Mouse (Mus musculus) lung, embryonic 16.5 days (tissue): ENCODE results near the gene Trpv4. TPM values are rescaled to one million over a fixed set of nuclear protein-coding genes. Genes with fewer than 3 reads are reported as not detected.

Source experiments
- ATAC-seq: fragments of 200-750 bp; cut with Nextera tagmentation; 2 replicates; pipeline ENCODE4 v1.8.0; 2017; ENCODE audit warnings: low read depth, mild to moderate bottlenecking, moderate library complexity
- H3K27ac ChIP-seq: fragments of 300-500 bp; sonication (generic); 2 replicates; pipeline ENCODE4 v1.5.1; 2014; ENCODE audit warnings: mild to moderate bottlenecking, control low read depth, low read length
- H3K27me3 ChIP-seq: fragments of 300-500 bp; sonication (generic); 2 replicates; pipeline ENCODE4 v1.6.1; 2014; ENCODE audit warnings: low read depth, low read length, mixed read lengths; ENCODE audit not compliant: control insufficient read depth, insufficient read depth
- H3K36me3 ChIP-seq: fragments of 300-500 bp; sonication (generic); 2 replicates; pipeline ENCODE4 v1.6.1; 2014; ENCODE audit warnings: low read length; ENCODE audit not compliant: control insufficient read depth, insufficient read depth
- H3K4me1 ChIP-seq: fragments of 300-500 bp; sonication (generic); replicated peaks from 2 replicates; pipeline ENCODE4 v1.6.1; 2014; ENCODE audit warnings: low read length, mixed read lengths; ENCODE audit not compliant: control insufficient read depth, insufficient read depth
- H3K4me2 ChIP-seq: fragments of 300-500 bp; sonication (generic); 2 replicates; pipeline ENCODE4 v1.6.1; 2014; ENCODE audit warnings: low read depth, low read length, control low read depth
- H3K4me3 ChIP-seq: fragments of 300-500 bp; sonication (generic); 2 replicates; pipeline ENCODE4 v1.5.1; 2014; ENCODE audit warnings: mild to moderate bottlenecking, low read length, control low read depth
- H3K9ac ChIP-seq: fragments of 300-500 bp; sonication (generic); 2 replicates; pipeline ENCODE4 v1.6.1; 2014; ENCODE audit warnings: low read length, control low read depth
- H3K9me3 ChIP-seq: fragments of 300-500 bp; sonication (generic); 2 replicates; pipeline ENCODE4 v1.6.1; 2016; ENCODE audit warnings: low read length; ENCODE audit not compliant: control insufficient read depth
- WGBS: fragments of 180-500 bp; shearing (Covaris S2); extraction: QIAGEN DNeasy Blood & Tissue Kit; methylation state at CpG from one replicate; pipeline ENCODE4 v1.1.7; 2014; 5-methylcytosine and 5-hydroxymethylcytosine counted together
- polyA plus RNA-seq: library from polyadenylated mRNA; unstranded; fragments of >200 nt; fragmentation: Nextera tagmentation; extraction: Ambion mirVana; gene quantifications from 2 replicates; pipeline ENCODE4 v1.2.1, GENCODE M21; 2015

Trpv4 gene
- polyA plus RNA-seq, 1 experiment from 2014 or later, result 2.9 TPM

GRCm38 (mm10) chr5:114673114-114673513, 14.9 kb upstream of the Trpv4 start:
- 85% methylated on average over 13 of the region's 13 CpGs for WGBS
- no peak for ATAC-seq
- H3K36me3 ChIP-seq, result peaks cover 11% of the 10 kb centered on the region
- no peaks in the 10 kb centered on the region for H3K9me3 ChIP-seq
- H3K4me1 ChIP-seq, result no peaks in the 10 kb centered on the region; the same call in 1 of the 2 replicates
- no peak overlapping the region for H3K4me3 ChIP-seq
- H3K27ac ChIP-seq, result no peak overlapping the region
- no peak overlapping the region for H3K4me2 ChIP-seq
- no peaks in the 10 kb centered on the region for H3K27me3 ChIP-seq
- H3K9ac ChIP-seq, result no peak overlapping the region

GRCm38 (mm10) chr5:114669014-114669413, 10.8 kb upstream of the Trpv4 start:
- Histone ChIP-seq H3K9ac (no peak overlapping the region), H3K4me3 (no peak overlapping the region), H3K27me3 (no peaks in the 10 kb centered on the region), H3K9me3 (no peaks in the 10 kb centered on the region), H3K4me1 (peaks cover 9% of the 10 kb centered on the region), H3K36me3 (peaks cover 5% of the 10 kb centered on the region; the same call in 1 of the 2 replicates), H3K4me2 (no peak overlapping the region), H3K27ac (no peak overlapping the region)
- WGBS, result 92% methylated on average over 5 of the region's 5 CpGs
- no peak for ATAC-seq

GRCm38 (mm10) chr5:114667228-114667856, 9.1 kb upstream of the Trpv4 start:
- H3K4me3 ChIP-seq, result peak overlapping the region; percentile 41
- H3K27ac ChIP-seq, result peak overlapping the region; percentile 44; the same call in 1 of the 2 replicates
- H3K4me2 ChIP-seq, result peak overlapping the region; percentile 61
- peaks cover 9% of the 10 kb centered on the region for H3K4me1 ChIP-seq
- peaks cover 5% of the 10 kb centered on the region; the same call in 1 of the 2 replicates for H3K36me3 ChIP-seq
- peak; percentile 96 for ATAC-seq
- WGBS, result 3% methylated on average over 36 of the region's 36 CpGs
- H3K27me3 ChIP-seq, result no peaks in the 10 kb centered on the region
- H3K9ac ChIP-seq, result peak overlapping the region; percentile 38; the same call in 1 of the 2 replicates
- H3K9me3 ChIP-seq, result no peaks in the 10 kb centered on the region

- no peak for ATAC-seq
- Histone ChIP-seq H3K9ac (no peak overlapping the region), H3K4me1 (peaks cover 9% of the 10 kb centered on the region), H3K9me3 (no peaks in the 10 kb centered on the region), H3K27ac (no peak overlapping the region), H3K27me3 (no peaks in the 10 kb centered on the region), H3K4me2 (no peak overlapping the region), H3K4me3 (no peak overlapping the region), H3K36me3 (peaks cover 5% of the 10 kb centered on the region; the same call in 1 of the 2 replicates)
- 52% methylated on average over 1 of the region's 1 CpGs for WGBS
These were observed 8.4 kb upstream of the Trpv4 start for GRCm38 (mm10) chr5:114666659-114667058.

GRCm38 (mm10) chr5:114664750-114665149, 6.5 kb upstream of the Trpv4 start:
- ATAC-seq, result peak; percentile 69
- no peak overlapping the region for H3K4me3 ChIP-seq
- no peaks in the 10 kb centered on the region for H3K27me3 ChIP-seq
- no peaks in the 10 kb centered on the region for H3K9me3 ChIP-seq
- H3K9ac ChIP-seq, result no peak overlapping the region
- no peak overlapping the region for H3K4me2 ChIP-seq
- 48% methylated on average over 7 of the region's 7 CpGs for WGBS
- peaks cover 9% of the 10 kb centered on the region for H3K4me1 ChIP-seq
- H3K27ac ChIP-seq, result no peak overlapping the region
- H3K36me3 ChIP-seq, result 0 out of 2 replicates have a peak, but pooled peaks cover under 1% of the 10 kb centered on the region

GRCm38 (mm10) chr5:114664139-114664538, 5.9 kb upstream of the Trpv4 start:
- H3K4me1 ChIP-seq, result peaks cover 9% of the 10 kb centered on the region
- peaks cover 5% of the 10 kb centered on the region for H3K27me3 ChIP-seq
- no peaks in the 10 kb centered on the region for H3K9me3 ChIP-seq
- H3K4me2 ChIP-seq, result no peak overlapping the region
- no peak overlapping the region for H3K4me3 ChIP-seq
- ATAC-seq, result no peak
- WGBS, result 47% methylated on average over 4 of the region's 4 CpGs
- H3K27ac ChIP-seq, result no peak overlapping the region
- no peak overlapping the region for H3K9ac ChIP-seq
- no peaks in the 10 kb centered on the region for H3K36me3 ChIP-seq

- no peaks in the 10 kb centered on the region for H3K9me3 ChIP-seq
- no peak overlapping the region for H3K4me3 ChIP-seq
- no peak for ATAC-seq
- H3K27ac ChIP-seq, result no peak overlapping the region
- 45% methylated on average over 6 of the region's 6 CpGs for WGBS
- no peak overlapping the region for H3K4me2 ChIP-seq
- no peaks in the 10 kb centered on the region for H3K36me3 ChIP-seq
- H3K9ac ChIP-seq, result no peak overlapping the region
- H3K4me1 ChIP-seq, result peaks cover 15% of the 10 kb centered on the region
- peaks cover 28% of the 10 kb centered on the region for H3K27me3 ChIP-seq
These were observed 2.8 kb upstream of the Trpv4 start for GRCm38 (mm10) chr5:114661029-114661428.

- Histone ChIP-seq H3K27me3 (peaks cover 31% of the 10 kb centered on the region), H3K9me3 (no peaks in the 10 kb centered on the region), H3K4me3 (peak overlapping the region; percentile 57), H3K4me2 (peak overlapping the region; percentile 94), H3K4me1 (peaks cover 11% of the 10 kb centered on the region), H3K27ac (no peak overlapping the region), H3K36me3 (no peaks in the 10 kb centered on the region), H3K9ac (peak overlapping the region; percentile 70)
- ATAC-seq, result no peak
- WGBS, result 25% methylated on average over 10 of the region's 10 CpGs
These were observed 795 bp downstream of the Trpv4 start for GRCm38 (mm10) chr5:114657426-114657825.

GRCm38 (mm10) chr5:114656305-114656704, 1.9 kb downstream of the Trpv4 start:
- Histone ChIP-seq H3K4me3 (no peak overlapping the region), H3K4me2 (no peak overlapping the region), H3K27me3 (peaks cover 31% of the 10 kb centered on the region), H3K36me3 (no peaks in the 10 kb centered on the region), H3K27ac (no peak overlapping the region), H3K9ac (no peak overlapping the region), H3K4me1 (peaks cover 11% of the 10 kb centered on the region), H3K9me3 (no peaks in the 10 kb centered on the region)
- ATAC-seq, result no peak
- WGBS, result 74% methylated on average over 7 of the region's 7 CpGs
